Mouse (Mus musculus): ENCODE results near the gene Eif3k.

- TF ChIP-seq POLR2A (IDR thresholded peaks at IDR 0.05; ENCODE audit: low read depth, low read length) (no peak), CTCF (IDR thresholded peaks at IDR 0.05; ENCODE audit: borderline replicate concordance, insufficient read depth, low read length) (no peak)
Measured at GRCm38 (mm10) chr7:29025566-29025965, 43.9 kb upstream of the Eif3k start.

All from embryonic fibroblast, embryonic 13.5 days (primary cell).